Mouse (Mus musculus) liver (tissue): Measurements from ENCODE around the gene Npc1l1.
A peak's percentile ranks its signal among the peaks of the same experiment; 100 is the strongest.
"Not testable (repeated sequence)": the region's sequence is repeated elsewhere in the genome, so short reads cannot be mapped to it uniquely, and the experiment has no call there.

ENCODE experiments used
- DNase-seq: peaks from one replicate; pipeline ENCODE4 v3.0.0-alpha.2; 2020; ENCODE audit warnings: mixed read lengths

Gene Npc1l1

DNA sequence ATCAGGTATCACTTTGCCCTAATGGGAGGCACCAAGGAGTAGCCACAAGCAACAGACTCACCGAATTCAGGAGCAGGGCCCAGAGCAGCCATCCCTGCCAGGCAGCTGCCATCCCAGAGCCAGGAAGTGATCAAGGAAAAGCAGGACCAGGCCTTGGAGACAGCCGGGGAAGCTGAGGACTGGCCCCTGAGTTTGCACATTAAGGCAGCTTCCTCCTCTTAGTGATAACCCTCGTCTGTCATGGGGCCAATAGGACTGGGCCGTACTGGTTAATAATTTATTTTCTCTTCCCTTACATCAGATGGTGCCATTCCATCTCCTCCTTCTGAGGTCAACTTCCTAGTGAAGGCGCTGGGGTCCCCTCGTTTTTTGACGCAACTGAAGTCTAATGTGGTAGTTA is at the start of gene Npc1l1:
TSS of gene Npc1l1 (minus strand) at position 132 of the 400 bp plus-strand sequence.
- DNase-seq: no peak

DNA sequence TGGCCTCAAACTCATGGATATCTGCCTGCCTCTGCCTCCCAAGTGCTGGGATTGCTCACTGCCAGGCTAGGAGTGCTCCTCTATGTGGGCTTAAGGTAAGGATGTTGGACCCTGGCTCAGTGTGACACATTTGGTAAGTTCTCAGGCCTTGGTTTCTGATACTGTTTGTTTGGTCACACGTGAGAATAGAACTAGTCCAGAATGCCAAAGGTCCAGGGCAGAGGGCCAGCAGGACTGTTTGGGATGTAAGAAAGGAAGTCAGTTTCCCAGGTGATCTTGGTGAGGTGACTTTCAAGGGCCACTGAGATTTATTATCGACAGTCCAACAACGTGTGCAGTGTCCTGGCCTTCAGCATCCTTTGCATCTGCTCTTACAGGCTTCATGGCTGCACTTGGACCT is 46.5 kb upstream of the Npc1l1 start:
- DNase-seq: no peak

- no peak for DNase-seq
These were observed 45.1 kb upstream of the Npc1l1 start for GRCm38 (mm10) chr11:6275094-6275484.

GRCm38 (mm10) chr11:6274387-6275093 is 44.6 kb upstream of the Npc1l1 start, which contains the start of gene Tmed4:
Gene Tmed4 (minus strand): TSS chr11:6274870.
- DNase-seq: peak; percentile 97

GRCm38 (mm10) chr11:6273607-6274006 is 43.7 kb upstream of the Npc1l1 start:
- no peak for DNase-seq

GRCm38 (mm10) chr11:6267320-6268254 is 37.6 kb upstream of the Npc1l1 start, which contains the start of gene Ddx56:
Gene Ddx56 (minus strand): TSS chr11:6267772.
- DNase-seq: peak; percentile 91

DNA sequence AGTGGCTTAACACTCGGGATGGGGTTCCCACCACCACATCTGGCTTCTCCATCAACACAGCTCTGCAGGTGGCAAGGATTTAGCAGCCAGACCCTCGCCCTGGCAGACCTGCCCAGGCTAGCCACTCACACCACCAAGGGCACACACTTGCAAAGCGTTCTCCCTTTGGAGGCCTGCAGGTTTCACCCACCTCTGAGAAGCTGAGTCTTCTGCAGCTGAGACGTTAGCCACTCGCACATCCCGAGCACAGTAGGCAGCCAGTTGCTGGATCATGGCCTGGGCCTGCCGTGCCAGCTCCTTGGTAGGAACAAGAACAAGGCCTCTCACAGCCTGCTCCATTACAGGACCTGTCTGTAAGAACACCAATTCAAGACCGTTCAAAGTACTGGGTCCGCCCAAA is 36.7 kb upstream of the Npc1l1 start:
- DNase-seq: no peak

GRCm38 (mm10) chr11:6261434-6262082 is 31.6 kb upstream of the Npc1l1 start:
- DNase-seq: peak; percentile 79

DNA sequence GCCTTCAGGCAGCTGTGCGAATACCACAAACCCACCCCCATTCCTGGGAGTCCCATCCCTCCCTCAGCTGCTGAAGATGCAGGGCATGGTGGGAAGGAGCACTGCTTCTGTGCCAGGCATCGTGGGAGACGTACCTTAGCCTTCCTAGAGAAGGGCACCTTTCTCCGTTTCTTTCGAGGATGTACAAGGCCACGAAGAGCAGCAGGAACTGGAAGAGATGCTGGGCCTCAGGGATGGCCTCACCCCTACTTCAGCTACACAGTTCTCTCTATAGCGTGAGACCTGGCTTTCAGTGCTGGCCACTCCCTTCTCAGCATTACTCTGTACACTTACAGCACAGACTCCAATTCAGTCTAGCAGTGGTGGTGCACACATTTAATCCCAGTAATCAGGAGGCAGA is 29.5 kb upstream of the Npc1l1 start:
- no peak for DNase-seq

GRCm38 (mm10) chr11:6256490-6257072 is 26.6 kb upstream of the Npc1l1 start:
- no peak for DNase-seq

DNA sequence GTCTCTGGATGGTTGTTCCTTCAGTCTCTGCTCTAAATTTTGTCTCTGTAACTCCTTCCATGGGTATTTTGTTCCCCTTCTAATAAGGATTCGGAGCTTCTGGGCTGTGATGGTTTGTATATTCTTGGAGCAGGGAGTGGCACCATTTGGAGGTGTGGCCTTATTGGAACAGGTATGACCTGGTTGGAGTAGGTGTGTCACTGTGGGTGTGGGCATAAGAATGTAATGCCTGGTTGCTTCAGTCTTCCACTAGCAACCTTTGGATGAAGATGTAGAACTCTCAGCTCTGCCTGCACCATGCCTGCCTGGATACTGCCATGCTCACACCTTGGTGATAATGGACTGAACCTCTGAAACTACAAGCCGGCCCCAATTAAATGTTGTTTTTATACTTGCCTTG is 24.7 kb upstream of the Npc1l1 start:
- DNase-seq: not testable (repeated sequence)

DNA sequence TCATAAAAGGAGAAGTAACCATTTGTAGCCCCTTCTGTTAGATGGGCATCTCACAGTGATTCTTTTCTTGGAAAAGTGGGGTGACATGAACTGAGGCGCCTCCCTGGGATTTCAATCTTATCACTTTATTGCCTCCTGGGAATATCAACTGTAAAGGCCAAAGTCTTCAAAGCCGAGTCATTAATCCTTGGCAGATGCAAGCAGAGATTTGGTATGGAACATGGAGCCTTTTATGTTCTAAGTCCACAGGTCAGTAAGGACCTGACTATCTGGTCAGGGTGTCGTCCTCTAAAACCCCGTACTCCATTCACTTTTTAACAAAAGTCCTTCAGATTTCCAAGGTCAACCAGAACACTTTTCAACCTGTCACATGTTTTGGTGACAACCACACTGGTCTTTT is 22.9 kb upstream of the Npc1l1 start:
- DNase-seq: no peak

- no peak for DNase-seq
These were observed 22.3 kb upstream of the Npc1l1 start for GRCm38 (mm10) chr11:6252248-6252647.

- DNase-seq: no peak
These were observed 14.8 kb upstream of the Npc1l1 start for GRCm38 (mm10) chr11:6244707-6245106.

GRCm38 (mm10) chr11:6233025-6233424 is 3.1 kb upstream of the Npc1l1 start:
- DNase-seq: no peak

DNA sequence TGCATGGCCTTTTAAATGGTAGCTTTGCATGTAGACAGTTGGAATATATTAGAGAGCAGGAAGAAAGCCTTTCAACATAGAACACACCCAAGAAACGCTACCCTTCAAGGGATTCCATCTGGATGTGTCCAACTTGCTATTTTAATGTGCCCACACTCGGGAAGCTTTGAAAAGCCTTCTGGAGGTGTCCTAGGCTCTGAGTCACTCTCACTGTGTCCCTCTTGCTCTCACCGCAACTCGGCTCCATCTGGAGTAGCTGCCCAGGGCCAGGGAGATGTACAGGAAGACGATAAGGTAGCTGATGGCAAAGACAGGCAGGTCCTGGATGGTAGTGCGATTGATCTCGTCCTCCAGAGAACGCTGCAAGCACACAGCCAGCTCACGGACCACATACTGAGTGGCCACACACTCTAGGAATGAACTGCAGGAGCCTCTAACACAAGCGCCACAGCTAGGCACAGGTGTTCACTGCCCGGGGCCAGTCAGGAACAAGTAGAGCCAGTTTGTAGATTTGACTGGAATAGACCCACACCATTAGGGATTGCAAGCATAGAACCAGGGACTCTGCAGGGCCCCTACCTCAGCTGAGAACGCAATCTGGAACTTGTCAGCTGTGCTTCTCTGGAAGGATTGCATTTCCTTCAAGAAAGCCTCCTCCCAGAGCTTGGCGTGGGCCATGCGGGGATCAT is 5.3 kb downstream of the Npc1l1 start:
- no peak for DNase-seq

DNA sequence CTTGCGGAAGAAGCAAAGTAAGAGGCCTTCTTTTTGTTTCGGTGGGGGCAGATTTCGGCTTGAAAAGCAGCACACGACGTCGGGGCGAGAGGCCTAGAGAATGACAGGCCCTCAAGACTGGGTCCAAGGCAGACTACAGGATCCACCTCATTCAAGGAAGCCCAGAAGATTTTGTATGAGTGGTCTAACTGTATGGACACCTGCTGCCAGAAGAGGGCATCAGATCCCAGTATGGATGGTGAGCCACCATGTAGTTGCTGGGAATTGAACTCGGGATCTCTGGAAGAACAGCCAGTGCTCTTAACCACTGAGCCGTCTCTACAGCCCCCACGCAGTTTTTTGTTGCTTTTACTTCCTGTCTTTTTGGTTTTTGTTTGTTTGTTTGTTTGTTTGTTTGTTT is 7.8 kb downstream of the Npc1l1 start:
- DNase-seq: no peak

- no peak for DNase-seq
These were observed 10.0 kb downstream of the Npc1l1 start for GRCm38 (mm10) chr11:6219967-6220366.

DNA sequence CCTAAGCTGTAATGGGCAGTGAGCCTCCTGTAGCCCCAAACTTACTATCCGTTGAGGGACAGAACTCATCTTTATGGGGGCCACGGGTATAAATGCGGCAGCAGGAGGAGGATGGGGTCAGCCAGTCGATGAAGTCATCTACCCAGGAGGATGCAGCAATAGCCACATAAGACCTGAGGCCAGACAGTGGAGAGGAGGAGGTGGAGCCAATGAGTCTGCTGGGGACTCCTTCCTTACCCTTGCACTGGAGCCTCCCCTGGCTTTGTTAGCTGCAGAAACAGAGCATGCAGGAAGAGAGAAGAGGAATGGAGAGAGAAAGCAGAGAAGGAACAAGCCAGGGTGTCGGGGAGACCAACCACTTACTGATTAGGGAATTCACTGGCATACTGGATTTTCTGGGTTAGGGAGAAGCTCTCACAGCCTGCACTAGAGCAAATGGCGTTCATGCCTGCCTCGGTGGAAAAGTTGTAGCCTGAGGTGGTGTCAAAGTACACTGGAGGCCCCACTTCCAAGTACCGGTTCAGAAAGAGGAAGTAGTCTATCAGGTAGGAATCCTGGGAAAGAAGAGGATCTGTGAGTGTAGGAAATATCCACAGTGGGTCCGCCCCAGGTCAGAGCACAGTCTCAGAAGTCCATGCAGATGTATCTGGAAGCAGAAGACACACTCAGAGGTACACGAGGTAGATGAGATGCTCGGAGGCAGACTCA is 11.6 kb downstream of the Npc1l1 start:
- DNase-seq: no peak

- no peak for DNase-seq
These were observed 13.1 kb downstream of the Npc1l1 start for GRCm38 (mm10) chr11:6216834-6217233.

DNA sequence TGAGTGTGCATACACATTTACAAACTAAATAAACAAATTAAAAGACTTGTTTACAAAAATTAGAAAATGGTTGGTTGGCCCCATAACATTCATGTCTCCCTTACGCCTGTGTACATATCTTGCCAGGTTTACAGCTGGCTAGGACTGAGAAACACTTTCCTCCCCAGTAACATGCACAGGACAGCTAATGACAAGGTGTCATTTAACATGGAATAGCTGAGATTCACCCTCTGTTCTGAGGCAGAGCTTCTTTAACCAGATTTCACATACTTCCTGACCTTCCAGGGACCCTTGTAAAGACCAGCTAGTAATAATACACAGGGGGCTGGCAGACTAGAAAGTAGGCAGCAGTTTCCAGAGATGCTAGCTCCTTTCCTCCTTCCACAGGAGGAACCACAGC is 21.8 kb downstream of the Npc1l1 start:
- DNase-seq: no peak

DNA sequence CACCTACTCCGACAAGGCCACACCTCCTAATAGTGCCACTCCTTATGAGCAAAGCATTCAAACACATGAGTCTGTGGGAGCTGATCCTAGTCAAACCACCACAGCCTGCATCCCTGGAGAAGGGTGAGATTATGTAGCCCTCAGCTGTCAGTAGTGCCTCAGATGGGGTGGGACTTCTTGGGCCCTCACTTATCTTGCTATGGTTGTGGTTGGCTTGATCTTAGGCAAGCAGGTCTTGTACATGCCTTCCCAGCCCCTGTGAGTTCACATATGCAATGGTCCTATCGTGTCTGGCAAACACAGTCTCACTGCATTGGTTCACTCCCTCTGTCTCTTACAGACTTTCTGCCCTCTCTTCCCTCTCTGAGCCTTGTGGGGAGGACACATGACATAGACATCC is 22.9 kb downstream of the Npc1l1 start:
- DNase-seq: no peak
